Mouse (Mus musculus) liver, adult 2 months (tissue): ENCODE results near the gene 2310009B15Rik.

ENCODE experiments used
- CTCF ChIP-seq: fragments of 200-500 bp; IDR thresholded peaks from 2 replicates; pipeline ENCODE4 v1.5.1; 2011; ENCODE audit warnings: low read depth, low read length, control low read depth
- POLR2A ChIP-seq: fragments of 200-500 bp; IDR thresholded peaks from 2 replicates; pipeline ENCODE4 v1.6.1; 2011; ENCODE audit warnings: low read length, control low read depth; ENCODE audit not compliant: insufficient read depth; ENCODE audit errors: extremely low read depth

DNA sequence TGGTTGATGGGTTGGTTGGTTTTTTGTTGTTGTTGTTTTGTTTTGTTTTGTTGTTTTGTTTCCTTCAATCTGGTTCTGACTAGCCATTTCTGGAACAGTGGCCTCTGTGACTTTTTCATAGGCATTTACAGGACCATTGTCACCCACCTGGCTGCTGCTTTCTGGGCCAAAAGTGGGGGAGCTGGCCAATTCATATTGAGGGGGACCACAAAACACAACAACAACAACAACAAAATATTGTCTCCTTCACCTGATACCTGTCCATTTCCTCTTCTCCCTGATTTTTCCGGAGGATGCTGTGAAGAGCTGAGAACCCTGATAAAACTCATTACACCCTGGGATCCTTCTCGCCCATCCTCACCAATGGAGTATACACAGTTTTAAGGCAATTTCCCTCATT, 17.4 kb downstream of the 2310009B15Rik start:
- TF ChIP-seq CTCF, result no peak
- no peak for TF ChIP-seq POLR2A
